Mouse (Mus musculus) intestine, embryonic 15.5 days (tissue): ENCODE data around the gene Kcne4. TPM values are rescaled to one million over a fixed set of nuclear protein-coding genes. Genes with fewer than 3 reads are reported as not detected.

Experiments used
- ATAC-seq: fragments of 200-750 bp; cut with Nextera tagmentation; 2 replicates; pipeline ENCODE4 v1.8.0; 2017; ENCODE audit warnings: moderate TSS enrichment, moderate library complexity
- H3K27ac ChIP-seq: fragments of 300-500 bp; sonication (generic); 2 replicates; pipeline ENCODE4 v1.5.1; 2015; ENCODE audit warnings: mild to moderate bottlenecking, inconsistent platforms
- H3K27me3 ChIP-seq: fragments of 300-500 bp; sonication (generic); replicated peaks from 2 replicates; pipeline ENCODE4 v1.6.1; 2015; ENCODE audit warnings: inconsistent platforms
- H3K36me3 ChIP-seq: fragments of 300-500 bp; sonication (generic); 2 replicates; pipeline ENCODE4 v1.6.1; 2015; ENCODE audit warnings: inconsistent platforms
- H3K4me1 ChIP-seq: fragments of 300-500 bp; sonication (generic); replicated peaks from 2 replicates; pipeline ENCODE4 v1.6.1; 2015; ENCODE audit warnings: inconsistent platforms
- H3K4me2 ChIP-seq: fragments of 300-500 bp; sonication (generic); replicated peaks from 2 replicates; pipeline ENCODE4 v1.6.1; 2015; ENCODE audit warnings: mild to moderate bottlenecking, inconsistent platforms
- H3K4me3 ChIP-seq: fragments of 300-500 bp; sonication (generic); replicated peaks from 2 replicates; pipeline ENCODE4 v1.5.1; 2015; ENCODE audit warnings: inconsistent platforms
- H3K9ac ChIP-seq: fragments of 300-500 bp; sonication (generic); 2 replicates; pipeline ENCODE4 v1.6.1; 2015; ENCODE audit warnings: inconsistent platforms
- H3K9me3 ChIP-seq: fragments of 300-500 bp; sonication (generic); 2 replicates; pipeline ENCODE4 v1.6.1; 2016; ENCODE audit warnings: inconsistent platforms
- WGBS: fragments of 180-500 bp; shearing (Covaris S2); methylation state at CpG from one replicate; pipeline ENCODE4 v1.1.7; 2015; 5-methylcytosine and 5-hydroxymethylcytosine counted together
- polyA plus RNA-seq: library from polyadenylated mRNA; unstranded; fragments of >200 nt; fragmentation: Nextera tagmentation; extraction: Ambion mirVana; gene quantifications from 2 replicates; pipeline ENCODE4 v1.2.1, GENCODE M21; 2015

Kcne4 gene
- polyA plus RNA-seq, 1 experiment from 2014 or later: 6.3 TPM

DNA sequence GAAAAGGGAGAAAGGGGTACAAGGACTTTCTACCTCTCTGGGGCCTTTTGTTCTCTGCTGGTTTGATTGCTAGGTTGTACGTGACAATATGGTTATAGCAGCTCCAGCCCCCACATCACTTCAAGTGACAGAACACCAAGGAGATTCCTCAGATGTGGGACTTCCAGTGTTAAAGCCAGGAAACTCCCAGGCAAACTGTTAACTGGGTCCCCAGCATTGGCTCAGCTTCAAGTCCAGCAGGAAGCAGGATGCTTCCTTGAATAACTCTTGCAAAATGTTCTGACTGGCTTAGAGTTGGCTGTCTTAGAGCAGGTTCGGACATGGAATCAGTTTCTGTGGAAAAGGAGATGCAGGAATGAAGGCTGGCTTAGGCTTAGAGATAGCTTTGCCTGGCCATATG lies 47.3 kb downstream of the Kcne4 start:
- ATAC-seq: no peak
- WGBS: 57% methylated on average over 2 of the region's 2 CpGs
- no peaks in the 10 kb centered on the region for H3K36me3 ChIP-seq

DNA sequence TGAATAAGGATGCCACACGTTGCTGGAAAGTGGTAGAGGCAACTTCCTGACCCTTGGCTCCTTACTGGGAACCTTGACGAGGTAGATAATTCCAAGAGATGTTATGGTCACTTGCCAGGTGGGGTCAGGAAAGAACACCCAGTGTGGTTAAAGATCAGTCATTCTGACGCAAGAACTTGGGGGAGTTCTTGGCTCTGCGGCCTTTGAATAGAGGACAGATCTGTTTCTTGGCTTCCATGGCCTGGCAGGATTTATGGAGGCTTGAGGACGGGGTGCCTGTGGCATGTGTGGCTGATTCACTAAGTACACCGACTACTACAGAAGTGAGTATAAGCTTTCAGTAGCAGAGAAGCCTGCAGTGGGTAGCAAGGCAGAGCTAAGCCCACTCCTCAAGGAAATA lies 47.8 kb downstream of the Kcne4 start:
- no peaks in the 10 kb centered on the region for H3K27me3 ChIP-seq
- 54% methylated on average over 6 of the region's 6 CpGs for WGBS

More for the DNA sequence above, 47.3 kb downstream of the Kcne4 start:
- Histone ChIP-seq H3K9me3 (no peaks in the 10 kb centered on the region), H3K4me2 (no peak overlapping the region), H3K9ac (no peak overlapping the region), H3K27me3 (no peaks in the 10 kb centered on the region), H3K4me1 (no peaks in the 10 kb centered on the region), H3K4me3 (no peak overlapping the region), H3K27ac (no peak overlapping the region)

DNA sequence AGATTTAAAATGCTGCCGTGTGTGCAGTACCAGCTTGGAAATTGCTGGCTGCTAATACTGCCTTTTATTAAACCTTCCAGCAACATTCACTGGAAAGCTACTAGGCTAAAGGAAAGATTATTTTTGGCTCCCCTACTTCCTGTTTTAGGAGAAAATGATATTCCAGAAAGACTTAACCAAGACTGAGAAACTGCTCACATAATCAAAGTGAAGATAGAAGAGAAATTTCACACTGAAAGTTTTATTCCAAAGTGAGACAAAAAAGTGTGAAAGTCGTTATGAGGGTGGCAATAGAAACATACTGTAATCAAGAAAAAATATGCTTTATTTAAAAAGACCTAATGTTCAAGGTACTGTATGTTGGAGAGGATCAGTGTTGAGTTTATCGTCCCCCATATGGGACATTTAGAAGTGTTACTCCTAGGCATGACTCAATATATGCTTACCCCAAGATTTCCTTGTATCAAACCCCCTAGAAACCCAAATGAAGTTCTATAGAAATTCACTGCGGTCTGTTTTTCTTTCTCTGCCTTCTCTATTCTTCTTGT lies 48.3 kb downstream of the Kcne4 start:
- no peak overlapping the region for H3K4me3 ChIP-seq
- no peak overlapping the region for H3K4me2 ChIP-seq
- no peaks in the 10 kb centered on the region for H3K9me3 ChIP-seq
- no peaks in the 10 kb centered on the region for H3K36me3 ChIP-seq
- 82% methylated on average over 4 of the region's 4 CpGs for WGBS
- no peak overlapping the region for H3K27ac ChIP-seq
- H3K27me3 ChIP-seq: no peaks in the 10 kb centered on the region
- no peaks in the 10 kb centered on the region for H3K4me1 ChIP-seq
- ATAC-seq: no peak
- H3K9ac ChIP-seq: no peak overlapping the region

More for the DNA sequence above, 47.8 kb downstream of the Kcne4 start:
- H3K9me3 ChIP-seq: no peaks in the 10 kb centered on the region
- H3K27ac ChIP-seq: no peak overlapping the region
- no peak overlapping the region for H3K4me2 ChIP-seq
- no peak for ATAC-seq
- H3K4me1 ChIP-seq: no peaks in the 10 kb centered on the region
- H3K36me3 ChIP-seq: no peaks in the 10 kb centered on the region
- H3K9ac ChIP-seq: no peak overlapping the region
- H3K4me3 ChIP-seq: no peak overlapping the region

DNA sequence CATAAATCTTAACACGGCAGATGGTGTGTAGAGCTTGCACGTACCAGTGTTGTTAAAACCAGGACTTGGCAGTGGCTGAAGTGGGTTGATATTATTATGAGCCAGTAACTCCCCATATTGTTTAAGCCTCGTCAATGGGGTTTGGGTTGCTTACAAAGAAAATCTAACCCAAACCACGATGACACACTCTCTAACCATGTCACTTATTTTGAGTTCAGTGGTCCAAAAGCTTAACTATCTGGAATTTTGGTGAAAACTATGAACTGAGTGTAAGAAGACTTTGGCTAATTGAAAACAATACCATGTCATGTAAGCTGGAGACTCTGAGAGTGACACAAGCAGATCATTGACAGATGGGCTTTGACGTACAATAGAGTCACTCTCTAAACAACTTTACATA lies 49.4 kb downstream of the Kcne4 start:
- no peak overlapping the region for H3K27ac ChIP-seq
- no peak overlapping the region for H3K4me2 ChIP-seq
- no peaks in the 10 kb centered on the region for H3K27me3 ChIP-seq
- H3K4me1 ChIP-seq: no peaks in the 10 kb centered on the region
- no peaks in the 10 kb centered on the region for H3K36me3 ChIP-seq
- ATAC-seq: no peak
- H3K4me3 ChIP-seq: no peak overlapping the region
- 85% methylated on average over 5 of the region's 5 CpGs for WGBS
- H3K9me3 ChIP-seq: no peaks in the 10 kb centered on the region
- H3K9ac ChIP-seq: no peak overlapping the region

DNA sequence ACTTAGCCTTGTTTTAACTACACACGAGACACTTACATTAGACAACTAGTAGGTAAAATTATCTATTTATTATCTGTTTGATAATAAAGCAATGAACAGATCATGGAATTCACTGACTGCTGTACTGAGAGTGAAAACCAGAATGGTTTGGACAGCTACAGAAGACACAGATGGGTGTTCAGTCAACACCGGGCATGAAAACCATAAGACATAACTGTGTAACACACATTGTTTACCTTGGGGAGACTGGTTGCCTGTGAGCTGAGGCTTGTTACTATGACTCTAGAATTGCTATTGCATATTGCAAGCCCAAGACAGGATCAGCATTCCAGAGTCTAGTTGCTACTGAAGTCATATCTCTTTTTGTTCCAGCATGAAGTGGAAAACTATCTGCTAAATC lies 49.9 kb downstream of the Kcne4 start:
- H3K9me3 ChIP-seq: no peaks in the 10 kb centered on the region
- H3K27me3 ChIP-seq: no peaks in the 10 kb centered on the region
- WGBS: 74% methylated on average over 2 of the region's 2 CpGs
- H3K4me1 ChIP-seq: no peaks in the 10 kb centered on the region
- H3K27ac ChIP-seq: no peak overlapping the region
- ATAC-seq: no peak
- no peak overlapping the region for H3K9ac ChIP-seq
- no peak overlapping the region for H3K4me3 ChIP-seq
- no peak overlapping the region for H3K4me2 ChIP-seq
- H3K36me3 ChIP-seq: no peaks in the 10 kb centered on the region

Other genes starting within 250 kb of the Kcne4 start
- gene Acsl3, start 158.9 kb upstream of the Kcne4 start, polyA plus RNA-seq: 88.0 and 97.5 TPM in 2 replicates
- 4.0 and 4.1 TPM in 2 replicates for gene Utp14b, start 158.7 kb upstream of the Kcne4 start, polyA plus RNA-seq